Mouse (Mus musculus) MEL-GATA-1-ER (cell line): ENCODE data around the gene Nuak1.

Experiments
- DNase-seq: peaks from one replicate; pipeline ENCODE4 v3.0.0-alpha.2; 2012; ENCODE audit warnings: low read depth; ENCODE audit errors: extremely low read depth

Nuak1 gene

DNA sequence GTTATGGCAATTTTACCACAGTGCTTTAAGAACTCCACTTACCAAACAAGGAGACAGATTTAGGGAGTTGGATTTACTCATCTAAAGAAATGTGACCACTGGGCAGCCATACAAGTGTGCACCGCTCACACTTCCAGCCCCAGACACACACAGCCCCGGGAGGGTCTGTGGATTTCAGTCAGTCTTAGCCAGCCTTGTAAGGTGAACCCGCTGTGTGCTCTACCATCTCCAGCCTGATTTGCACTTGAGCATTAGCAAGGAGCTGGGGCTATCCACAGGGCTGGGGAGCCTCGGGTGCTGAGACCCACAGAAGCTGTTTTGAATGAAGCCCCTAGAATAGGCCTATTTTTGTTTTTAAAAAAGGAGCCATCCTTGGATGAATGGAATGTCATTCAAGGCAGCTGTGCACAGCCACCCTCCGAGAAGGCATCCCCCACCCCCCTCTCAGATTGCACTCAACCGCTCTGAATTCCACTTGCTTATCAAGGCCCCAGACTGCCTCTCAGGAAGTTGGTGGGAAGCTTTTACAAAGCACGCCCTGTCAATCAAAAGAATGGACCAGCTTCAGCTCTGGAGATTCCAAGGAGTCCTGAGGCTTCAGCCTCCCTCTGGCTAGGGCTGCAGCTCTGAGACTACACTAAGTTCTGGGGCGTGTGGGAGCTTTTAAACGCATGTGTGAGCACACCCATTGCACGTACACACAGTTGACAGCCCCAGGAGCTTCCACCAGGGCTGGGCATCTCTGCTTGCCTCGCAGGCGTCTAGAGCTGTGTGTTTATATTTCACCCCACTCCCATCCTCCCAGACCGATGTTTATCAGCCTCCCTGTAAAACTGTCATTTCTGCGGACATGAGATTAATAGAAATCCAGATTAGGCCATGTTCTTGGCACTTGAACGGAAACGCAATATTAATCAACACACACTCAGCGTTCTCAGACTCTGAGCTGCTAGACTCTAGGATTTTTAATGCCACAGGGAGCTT lies 57.2 kb downstream of the Nuak1 start:
- peak; percentile 6 for DNase-seq

GRCm38 (mm10) chr10:84381276-84381798 lies 59.1 kb downstream of the Nuak1 start:
- no peak for DNase-seq

- DNase-seq, result no peak
These were observed 61.0 kb downstream of the Nuak1 start for GRCm38 (mm10) chr10:84379366-84379765.

GRCm38 (mm10) chr10:84377956-84378355 lies 62.4 kb downstream of the Nuak1 start:
- DNase-seq, result no peak

GRCm38 (mm10) chr10:84376346-84376745 lies 64.1 kb downstream of the Nuak1 start:
- DNase-seq, result no peak

GRCm38 (mm10) chr10:84374996-84375395 lies 65.4 kb downstream of the Nuak1 start:
- DNase-seq, result no peak

DNA sequence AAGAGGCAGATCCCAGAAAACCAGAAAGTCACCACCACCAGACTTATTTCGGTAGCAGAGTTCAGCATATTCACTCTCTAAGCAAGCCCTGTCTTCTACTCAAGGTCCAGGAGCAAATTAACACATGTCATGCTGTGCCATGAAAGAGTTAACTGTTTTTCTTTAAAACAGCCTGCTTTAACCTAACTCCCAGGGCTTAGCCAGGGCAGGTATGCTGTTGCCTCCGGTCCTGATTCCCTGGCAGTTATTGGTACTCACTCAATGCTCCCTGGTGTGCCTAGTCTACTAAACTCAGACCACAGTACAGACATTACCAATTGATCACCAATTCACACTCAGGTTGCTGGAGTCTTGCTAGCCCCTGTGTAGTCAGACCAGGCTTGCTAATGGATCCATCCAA lies 66.9 kb downstream of the Nuak1 start:
- no peak for DNase-seq

DNA sequence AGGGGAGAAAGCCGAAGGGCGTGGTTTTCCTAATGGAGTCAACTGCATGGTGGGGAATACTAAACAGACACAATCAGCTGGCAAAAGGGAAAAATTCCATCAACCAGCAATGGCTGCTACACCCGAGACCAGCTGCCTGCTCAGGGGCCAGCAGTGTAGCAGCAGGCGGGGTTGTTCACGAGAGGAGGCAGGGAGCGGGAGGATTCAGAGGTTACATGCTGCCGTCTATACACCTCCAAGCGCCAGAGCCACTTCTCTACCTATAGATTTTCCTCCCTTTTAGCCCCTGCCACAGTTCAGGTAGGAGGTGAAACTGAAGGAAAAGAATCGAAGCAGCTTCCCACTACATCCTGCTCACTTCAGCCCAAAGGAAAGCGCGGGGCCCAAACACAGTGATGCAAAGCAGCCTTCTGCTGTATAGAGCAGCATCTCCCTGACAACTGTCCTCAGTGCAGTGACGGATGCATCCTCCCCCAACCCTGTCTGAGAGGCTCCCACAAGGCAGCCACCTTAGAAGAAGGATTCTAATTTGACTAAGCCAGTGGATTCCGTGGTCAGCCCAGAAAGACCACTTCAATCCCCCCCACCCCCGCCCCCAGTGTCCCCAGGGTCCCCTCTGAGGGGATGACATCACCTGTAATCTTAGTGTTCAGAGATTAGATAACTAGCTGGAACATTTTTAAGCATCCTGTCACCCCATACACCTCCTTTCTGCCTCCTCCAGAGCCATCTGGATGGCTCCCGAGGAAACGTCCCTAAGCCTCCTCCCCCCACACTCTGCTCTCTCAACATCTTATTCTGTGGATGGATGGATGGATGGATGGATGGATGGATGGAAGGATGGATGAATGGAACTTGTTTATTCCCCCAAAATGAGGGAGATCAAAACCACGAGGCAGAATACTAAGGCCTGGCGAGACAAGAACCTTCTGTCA lies 68.0 kb downstream of the Nuak1 start:
- DNase-seq, result no peak

GRCm38 (mm10) chr10:84371681-84372160 lies 68.7 kb downstream of the Nuak1 start:
- no peak for DNase-seq

DNA sequence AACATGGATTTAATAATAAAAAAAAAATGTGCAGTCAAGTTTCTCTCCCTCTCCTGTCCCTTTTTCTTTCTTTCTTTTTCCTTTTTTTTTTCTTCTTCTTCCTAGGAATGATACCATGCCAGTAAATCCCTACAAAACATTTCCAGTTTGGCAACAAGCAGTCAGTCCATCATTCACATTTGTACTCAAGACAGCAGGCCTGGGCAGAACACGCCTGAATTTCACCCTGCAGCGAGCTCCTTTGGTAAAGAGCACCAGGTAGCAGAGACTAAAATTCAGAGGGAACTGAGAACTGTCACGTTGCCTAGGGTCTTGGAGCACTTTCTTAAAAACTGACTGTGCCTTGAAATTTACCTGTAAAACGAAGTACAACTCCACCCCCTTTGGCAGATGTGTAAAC lies 69.2 kb downstream of the Nuak1 start:
- no peak for DNase-seq

DNA sequence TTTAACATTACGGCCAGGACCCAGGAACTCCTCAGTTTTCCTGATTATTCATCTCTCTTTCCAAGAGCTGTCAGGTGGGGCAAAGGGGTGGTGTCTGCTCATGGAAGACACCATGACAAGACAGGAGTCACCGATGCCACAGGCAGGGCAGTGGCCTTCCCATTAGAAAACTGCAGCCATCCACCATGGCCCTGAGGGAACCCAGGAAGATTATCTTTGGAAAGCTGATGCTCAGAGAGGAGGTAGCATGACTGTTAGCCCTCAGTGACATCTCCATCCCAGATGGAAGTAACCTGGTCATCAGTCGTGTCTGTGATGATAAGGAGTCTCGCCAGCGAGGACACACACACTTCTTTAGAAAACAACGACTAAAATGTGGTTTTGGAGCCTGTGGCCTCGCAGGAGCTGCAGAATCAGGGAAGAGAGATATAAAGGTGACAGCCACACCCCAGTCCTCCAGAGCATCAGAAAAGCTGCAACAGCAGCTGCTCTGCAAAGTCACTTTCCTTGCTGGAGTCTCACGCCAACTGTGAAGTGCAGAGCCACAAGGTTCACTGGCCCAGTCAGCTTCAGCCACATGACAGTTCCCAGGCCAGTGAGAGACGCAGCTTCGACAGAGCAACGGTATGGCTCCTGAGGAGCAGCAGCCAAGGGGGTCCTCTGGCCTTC lies 70.6 kb downstream of the Nuak1 start:
- no peak for DNase-seq

GRCm38 (mm10) chr10:84368185-84368584 lies 72.2 kb downstream of the Nuak1 start:
- DNase-seq, result no peak

DNA sequence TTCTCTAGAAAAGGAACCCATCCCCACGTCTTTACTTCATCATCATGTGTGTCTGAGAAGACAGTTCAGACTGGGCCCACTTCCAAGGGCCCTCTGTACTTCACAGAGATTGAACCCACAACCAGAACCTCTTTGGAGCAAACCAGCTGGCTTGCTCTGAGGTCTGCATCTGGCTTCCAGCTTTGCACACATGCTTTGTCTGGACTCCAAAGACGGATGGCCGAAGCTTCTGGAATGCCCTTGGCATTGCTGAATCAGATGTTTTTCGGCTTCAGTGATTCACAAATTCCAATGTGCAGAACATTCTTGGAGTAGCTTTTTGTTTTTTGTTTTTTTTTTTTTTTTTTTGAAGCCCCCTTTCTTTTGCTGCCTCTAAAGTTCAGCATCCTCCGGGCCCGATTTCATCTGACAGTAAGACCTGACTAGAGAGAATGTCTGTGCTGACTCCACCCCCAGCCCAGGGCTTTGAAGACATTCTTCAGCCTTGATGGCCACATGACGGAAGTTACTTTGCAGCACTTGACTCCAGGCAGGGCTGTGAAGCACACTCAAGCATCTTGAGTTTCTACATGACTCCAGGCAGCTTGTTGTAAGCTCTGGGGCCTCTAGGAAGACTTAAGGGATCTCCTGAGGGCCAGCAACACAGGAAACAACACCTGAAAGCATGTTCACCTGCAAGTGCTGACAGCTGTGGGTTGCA lies 75.1 kb downstream of the Nuak1 start:
- DNase-seq, result no peak

DNA sequence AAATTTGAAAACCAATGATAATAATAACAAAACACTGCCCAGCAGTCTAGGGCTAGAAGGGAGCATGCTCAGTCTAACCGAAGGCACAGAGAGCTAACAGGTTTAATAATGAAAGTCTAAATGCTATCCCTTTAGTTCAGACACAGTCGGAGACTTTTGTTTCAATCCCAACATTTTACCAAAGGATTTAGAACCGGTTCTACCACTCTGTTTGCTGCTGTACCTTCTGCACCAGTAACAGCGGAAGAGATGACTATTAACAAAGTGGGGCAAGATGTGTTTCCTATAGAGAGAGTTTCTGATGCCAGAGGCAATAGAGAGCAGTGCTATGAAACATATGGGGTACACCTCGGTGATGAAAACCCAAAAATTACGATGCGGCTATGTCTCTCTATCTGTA lies 76.6 kb downstream of the Nuak1 start:
- DNase-seq, result no peak

DNA sequence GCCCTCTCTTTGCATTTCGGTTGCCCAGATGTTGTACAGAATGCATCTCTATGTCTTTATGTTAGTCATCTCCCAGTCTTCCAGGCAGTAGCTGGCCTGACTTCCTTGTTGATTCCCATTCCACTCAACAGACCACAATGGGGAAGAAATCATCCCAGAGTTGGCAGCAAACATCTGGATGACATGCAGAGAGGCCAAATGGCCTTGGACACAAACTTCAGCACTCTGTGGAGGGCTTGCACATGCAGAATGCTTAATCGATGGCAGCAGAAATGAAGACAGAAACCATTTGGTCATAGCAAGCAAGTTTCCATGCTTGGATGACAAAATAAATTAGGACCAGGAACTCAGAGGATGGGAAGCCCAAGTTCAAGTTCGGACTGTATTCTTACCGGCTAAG lies 79.4 kb downstream of the Nuak1 start:
- no peak for DNase-seq

GRCm38 (mm10) chr10:84360391-84360790 lies 80.0 kb downstream of the Nuak1 start:
- DNase-seq, result no peak

DNA sequence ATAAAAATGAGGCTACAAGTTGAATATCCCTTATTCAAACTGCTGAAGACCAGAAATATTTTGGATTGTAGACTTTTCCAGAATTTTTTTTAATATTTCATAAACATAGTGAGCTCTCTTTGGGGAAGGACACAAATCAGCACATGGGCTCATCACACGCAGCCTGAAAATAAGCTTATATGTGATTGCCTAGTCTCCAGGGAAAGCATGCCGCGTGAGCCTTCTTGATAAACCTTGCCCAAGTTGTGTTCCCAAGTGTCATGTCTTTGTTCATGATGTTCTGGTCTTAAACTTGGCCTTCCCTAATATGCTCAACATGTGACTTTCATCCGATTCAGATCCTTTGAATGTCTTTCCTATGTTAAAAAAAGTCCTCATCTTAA lies 81.7 kb downstream of the Nuak1 start:
- no peak for DNase-seq

DNA sequence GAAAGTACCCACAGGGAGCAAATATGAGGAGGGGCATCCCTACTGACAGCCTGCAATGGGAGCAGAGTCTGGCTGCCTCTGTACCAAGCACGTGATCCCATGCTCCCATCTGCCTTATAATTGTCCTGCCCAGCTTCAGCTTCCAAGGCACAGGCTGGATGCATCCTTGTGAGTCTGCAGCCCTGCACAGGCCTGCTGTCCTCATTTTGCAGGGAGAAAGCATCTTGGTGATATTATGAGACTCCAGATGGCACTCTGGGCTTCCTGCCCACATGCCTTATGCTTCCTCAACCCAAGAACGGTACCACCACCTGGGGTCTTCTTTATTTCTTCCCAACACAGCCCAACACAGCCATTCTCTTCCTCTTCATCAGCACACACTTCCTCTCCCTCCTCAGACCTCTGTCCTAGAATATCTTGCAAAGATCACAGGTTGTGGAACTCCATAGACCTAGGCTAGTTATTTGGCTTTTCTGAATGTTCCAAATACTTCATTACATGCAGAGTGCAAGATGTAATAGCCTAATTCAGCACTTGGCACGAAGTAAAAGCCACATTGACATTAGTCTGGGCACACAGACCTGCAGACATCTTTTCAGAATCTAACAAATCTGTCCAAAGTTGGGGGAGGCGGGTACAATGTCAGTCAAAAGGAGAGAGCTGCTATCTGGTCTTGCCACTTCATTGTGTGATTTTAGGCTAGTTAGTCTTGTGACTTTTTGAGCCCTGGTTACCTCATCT lies 82.2 kb downstream of the Nuak1 start:
- DNase-seq, result no peak

- no peak for DNase-seq
These were observed 82.8 kb downstream of the Nuak1 start for GRCm38 (mm10) chr10:84357593-84357992.

DNA sequence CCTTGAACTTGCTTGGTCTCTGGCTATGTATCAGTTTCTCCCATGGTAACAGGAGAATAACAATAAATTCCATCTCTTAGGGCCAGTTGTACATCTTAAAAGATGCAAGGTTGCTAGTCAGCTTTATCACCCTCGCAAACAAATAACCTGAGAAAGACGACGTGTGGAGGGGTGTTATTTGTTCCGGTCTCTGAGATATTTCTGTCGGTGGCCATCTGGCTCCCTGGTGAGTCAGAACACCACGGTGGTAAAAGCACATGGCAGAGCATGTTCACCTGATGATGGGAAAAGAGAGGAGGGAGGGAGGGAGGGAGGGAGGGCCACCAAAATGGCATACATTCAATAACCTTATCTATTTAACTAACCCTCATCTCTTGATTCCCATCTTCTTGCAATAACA lies 86.1 kb downstream of the Nuak1 start:
- DNase-seq, result no peak
